Mouse (Mus musculus): ENCODE results near the gene Ly6g6e.

DNA sequence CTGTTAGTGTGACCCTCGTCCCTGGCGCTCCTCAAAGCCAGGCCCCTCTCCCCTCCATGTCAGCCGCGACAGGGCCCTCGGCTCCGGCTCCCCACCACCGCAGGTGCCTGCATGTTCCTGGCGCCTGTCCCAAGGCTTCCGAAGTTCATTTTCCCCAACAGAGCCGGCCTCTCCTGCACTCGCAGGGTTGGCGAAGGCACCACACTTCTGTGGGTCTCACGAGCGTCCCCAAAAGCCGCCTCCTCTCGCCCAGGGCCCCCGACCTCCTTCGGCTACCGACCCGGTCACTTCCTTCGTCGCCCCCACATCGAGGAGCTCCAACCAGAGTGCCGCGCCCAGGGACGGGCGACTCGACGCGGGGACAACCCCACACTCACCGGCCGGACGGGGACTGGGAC, 44.0 kb downstream of the Ly6g6e start:
- TF ChIP-seq POLR2A (IDR thresholded peaks at IDR 0.05; ENCODE audit: borderline replicate concordance, insufficient read depth, low read length) (no peak), CTCF (IDR thresholded peaks at IDR 0.05; ENCODE audit: borderline replicate concordance, insufficient read depth, low read depth, low read length) (no peak)

Measured in cerebellum, adult 2 months (tissue).